Mouse (Mus musculus) adipocyte (in vitro differentiated cells): Measurements from ENCODE around the gene Dpep3.

Source experiments
- DNase-seq: peaks from one replicate; pipeline ENCODE4 v3.0.0-alpha.2; 2016; ENCODE audit warnings: low spot score

Gene Dpep3

DNA sequence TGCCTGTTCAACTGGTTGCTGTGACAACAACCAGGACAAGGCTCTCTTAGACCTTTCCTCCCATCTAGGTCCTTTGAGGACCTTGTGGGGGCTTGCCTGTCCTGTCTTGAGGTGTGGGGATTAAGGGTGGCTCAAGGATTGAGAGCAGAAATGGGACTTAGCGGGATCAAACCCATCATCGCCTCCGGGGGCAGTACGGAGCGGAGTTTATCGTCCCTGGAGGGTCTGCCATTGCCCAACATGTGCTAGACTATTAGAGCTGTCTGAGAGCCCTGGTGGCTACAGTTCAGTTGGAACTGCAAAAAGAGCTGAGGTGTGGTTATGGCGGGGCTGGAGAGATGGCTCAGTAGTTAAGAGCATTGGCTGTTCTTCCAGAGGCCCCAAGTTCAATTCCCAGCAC, 3.9 kb downstream of the Dpep3 start:
- no peak for DNase-seq

DNA sequence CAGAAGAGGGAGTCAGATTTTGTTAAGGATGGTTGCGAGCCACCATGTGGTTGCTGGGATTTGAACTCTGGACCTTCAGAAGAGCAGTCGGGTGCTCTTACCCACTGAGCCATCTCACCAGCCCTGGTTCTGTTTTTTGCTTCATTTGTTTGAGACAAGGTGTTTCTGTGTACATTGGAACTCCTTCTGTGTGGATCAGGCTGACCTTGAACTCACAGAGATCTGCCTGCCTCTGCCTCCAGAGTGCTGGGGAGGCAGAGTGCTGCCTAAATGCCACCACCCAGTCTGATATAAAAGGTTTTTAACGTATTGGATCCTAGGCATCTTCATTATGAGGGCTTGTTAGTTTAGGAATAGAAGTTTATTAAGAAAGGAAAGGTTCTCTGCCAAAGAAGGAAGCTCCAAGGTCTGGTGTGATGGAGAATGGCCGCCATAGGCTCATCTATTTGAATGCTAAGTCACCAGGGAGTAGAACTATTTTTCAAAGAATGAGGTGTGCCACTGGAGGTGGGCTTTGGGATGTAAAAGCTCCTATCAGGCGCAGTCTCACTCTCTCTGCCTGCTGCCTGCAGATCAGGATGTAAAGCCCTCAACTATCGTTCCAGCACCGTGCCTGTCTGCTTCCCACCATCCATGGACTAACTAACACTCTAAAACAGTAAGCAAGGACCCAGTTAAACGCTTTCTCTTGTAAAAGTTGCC, 8.1 kb downstream of the Dpep3 start:
- DNase-seq = no peak

DNA sequence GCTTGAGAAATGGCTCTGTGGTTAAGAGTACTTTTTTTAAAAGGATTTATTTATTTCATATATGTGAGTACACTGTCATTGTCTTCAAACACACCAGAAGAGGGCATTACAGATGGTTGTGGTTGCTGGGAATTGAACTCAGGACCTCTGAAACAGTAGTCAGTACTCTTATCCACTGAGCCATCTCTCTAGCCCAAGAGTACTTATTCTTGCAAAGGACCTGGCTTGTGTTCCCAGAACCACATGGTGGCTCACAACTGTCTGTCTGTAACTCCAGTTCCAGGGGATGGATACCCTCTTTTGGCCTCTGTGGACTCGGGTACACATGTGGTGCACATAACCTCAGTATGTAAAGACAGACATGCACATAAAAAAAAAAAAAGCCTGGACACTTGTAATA, 9.9 kb downstream of the Dpep3 start:
- DNase-seq = no peak

- DNase-seq = no peak
Observed at GRCm38 (mm10) chr8:105966692-105967311, 12.4 kb downstream of the Dpep3 start.

DNA sequence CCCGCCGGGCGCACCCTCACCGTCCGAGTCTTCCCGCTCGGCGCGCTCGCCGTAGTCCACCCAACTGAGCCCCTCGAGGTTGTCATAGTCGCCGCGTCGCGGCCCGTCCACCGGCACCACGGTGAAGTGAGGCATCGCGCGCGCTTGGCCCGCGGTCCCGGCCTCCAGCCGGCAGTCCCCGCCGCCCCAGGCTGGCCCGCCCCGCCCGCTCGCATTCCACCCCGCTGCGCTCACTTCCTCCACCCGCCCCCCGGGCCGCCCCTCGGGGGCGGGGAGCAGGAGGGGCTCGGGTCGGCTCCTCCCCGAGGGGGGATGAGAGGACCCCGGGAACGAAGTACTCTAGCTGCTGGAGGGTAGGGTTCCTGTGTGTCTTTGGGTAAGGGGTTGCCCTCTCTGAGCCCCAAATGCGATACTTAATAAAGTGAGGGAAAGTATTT, 13.3 kb downstream of the Dpep3 start, which contains the start of gene Slc12a4:
Gene Slc12a4 (minus strand): TSS at position 193 of the 437 bp plus-strand sequence.
- DNase-seq = peak; percentile 66

DNA sequence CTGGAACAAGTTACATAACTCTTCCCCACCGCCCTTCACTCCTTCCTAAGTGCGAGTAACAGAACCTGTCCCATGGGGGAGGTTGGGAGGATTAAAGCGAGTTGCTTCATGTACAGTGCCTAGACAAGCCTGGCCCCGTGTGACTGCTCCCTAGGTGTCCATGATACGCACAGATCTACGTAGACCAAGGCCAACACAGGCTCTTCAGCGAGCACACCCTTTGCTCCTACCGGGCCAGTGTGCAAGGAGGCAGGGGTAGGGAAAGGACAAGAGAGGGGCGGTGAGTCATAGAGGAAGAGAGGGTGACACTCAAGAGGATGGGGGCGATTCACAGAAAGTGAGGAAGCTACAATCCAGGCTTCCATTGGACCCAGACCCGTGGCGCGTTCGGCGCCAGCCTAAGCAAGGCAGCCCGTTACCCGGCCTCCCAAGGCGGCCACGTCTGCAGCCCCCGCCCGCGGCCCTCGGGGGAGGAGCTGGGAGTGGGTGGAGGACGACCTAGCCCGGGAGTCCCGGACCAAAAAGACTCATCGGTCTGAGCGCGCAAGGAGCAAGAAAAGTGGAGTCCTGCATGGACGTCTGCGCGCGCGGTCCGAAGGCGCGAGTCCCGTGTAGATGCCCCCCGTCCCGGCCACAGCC, 13.8 kb downstream of the Dpep3 start:
- peak; percentile 64 for DNase-seq

DNA sequence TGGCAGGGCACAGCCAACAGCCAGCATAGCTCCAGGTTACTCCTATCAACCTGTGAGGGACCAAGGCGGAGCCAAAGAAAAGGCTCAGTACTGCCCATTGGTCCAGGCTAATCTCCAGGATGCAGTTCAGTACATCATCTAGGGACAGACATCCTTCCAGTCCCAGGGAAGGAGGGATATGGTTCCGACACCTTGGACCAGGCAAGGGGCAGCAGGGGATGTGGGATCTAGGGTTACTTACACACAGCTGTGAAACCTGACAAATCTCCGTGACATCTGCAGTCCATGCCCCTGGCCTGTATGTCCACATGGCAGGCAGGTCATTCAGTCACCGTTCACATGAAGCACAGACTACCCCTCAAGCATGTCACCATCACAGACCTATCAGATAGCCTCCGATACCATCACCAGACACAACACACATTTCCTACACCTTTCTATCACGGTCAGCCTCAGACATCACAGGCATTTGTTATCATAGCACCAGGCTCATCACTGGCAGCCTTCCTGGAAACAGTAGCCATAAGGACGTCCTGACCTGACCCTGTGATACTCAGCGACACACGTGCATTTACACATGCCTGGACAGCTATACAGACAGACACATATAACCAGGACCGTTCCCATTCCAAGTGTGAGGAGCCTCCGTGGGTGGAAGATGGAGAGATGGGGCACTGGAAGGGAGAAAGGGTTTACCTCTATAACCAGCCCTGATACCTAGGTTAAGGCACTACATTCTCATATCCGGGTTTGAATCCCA, 14.5 kb downstream of the Dpep3 start:
- no peak for DNase-seq

DNA sequence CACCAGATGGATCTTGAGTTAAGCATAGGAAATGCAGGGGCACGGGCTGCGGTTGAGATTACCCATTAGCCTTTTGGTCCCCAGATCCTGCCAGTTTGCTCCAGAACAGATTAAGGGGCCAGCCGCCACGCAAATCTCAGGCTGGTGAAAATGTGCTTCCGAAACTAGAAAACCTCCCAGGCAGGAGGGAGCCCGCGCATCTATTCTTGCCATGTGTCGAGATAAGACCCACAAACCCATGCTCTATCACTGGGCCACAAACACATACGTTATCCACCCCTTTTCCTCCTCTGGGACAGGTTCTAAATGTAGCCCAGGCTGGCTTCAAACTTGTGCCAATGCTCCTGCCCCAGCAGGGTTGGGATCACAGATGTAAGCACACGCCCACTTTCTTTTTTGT, 17.7 kb downstream of the Dpep3 start:
- DNase-seq = no peak

DNA sequence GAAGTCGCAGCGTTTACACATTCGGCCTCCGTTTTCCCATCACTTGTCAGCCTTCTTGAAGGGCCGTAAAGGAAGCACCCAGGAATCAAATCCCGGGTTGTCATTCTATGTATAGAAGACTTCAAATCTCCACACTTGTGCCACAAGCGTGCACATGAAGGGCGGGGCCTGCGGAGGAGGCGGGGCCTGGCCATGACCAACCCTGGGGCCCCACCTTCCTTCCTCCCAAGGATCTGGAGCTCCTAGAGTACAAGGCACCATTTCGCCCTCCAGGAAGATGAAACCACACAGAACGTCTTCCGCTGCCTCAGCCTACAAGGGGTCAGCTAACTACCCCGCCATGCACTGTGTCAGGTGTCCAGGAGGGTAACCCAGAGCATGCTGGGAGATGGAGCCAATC, 18.1 kb downstream of the Dpep3 start:
- no peak for DNase-seq

GRCm38 (mm10) chr8:105959350-105959749, 19.9 kb downstream of the Dpep3 start:
- no peak for DNase-seq

- peak; percentile 73 for DNase-seq
Observed at GRCm38 (mm10) chr8:105957813-105958212, 21.4 kb downstream of the Dpep3 start.

DNA sequence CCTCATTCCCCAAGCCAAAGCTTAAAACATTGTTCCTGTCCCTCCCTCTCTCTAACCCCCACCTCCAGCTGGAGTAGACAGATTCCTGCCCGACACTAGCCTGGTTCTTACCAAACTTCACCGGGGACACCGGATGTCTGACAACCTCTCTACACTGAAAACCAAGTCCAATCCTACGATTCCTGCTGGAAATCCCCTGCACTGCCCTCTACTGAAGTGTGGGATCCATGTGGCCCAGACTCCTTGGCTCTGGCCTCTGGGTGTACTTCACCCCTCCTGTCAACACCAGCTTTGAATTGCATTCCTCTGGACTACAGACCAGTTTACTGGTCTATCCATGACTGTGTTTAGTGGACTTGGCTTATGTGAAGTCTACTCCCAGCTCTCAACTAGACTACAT, 22.7 kb downstream of the Dpep3 start:
- DNase-seq = peak; percentile 56

GRCm38 (mm10) chr8:105951057-105951659, 28.1 kb downstream of the Dpep3 start:
- DNase-seq = peak; percentile 49

- DNase-seq = peak; percentile 57
Observed at GRCm38 (mm10) chr8:105949350-105949749, 29.9 kb downstream of the Dpep3 start.

- no peak for DNase-seq
Observed at GRCm38 (mm10) chr8:105943321-105943739, 35.9 kb downstream of the Dpep3 start, which contains the start of gene Lcat. Gene Lcat (minus strand): TSS chr8:105943382.

DNA sequence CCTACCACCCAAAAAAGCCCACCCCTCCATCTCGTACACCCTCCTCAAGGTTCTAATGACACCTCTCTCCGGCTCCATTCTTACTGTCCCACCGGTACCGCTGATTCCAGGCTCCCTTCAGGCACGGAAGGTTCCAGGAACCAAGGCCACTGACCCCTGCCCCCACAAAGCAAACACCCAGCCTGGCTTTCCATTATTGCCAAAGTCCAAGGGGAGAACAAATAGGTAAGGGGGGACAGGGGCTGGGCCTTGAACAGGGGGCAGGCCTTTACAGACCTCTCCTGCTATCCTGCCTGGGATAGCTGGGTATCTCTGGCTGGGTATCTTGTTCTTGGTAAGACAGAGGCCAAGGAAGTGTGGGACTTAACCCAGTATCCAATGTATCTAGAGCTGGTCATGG, 36.7 kb downstream of the Dpep3 start:
- DNase-seq = no peak

DNA sequence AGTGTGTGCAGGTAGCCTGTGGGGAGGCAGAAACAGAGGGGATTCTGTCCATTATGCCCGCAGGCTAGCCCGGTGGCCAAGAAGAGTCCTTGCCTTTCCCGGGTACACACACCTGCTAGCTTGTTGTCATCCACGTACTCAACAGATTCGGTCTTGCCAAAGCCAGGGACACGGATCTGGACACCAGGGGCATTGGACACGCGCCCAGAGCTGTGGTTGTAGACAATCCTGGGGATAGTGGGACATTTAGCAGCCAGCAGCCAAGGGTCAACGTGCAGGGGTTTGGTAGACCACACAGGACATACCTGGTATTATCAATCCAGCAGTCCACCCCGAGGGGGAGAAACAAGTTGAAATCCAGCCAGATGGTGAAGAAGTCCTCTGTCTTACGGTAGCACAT, 37.2 kb downstream of the Dpep3 start:
- DNase-seq = no peak

GRCm38 (mm10) chr8:105938306-105938669, 40.9 kb downstream of the Dpep3 start, which contains the start of gene Psmb10:
Gene Psmb10 (minus strand): TSS chr8:105938444.
- peak; percentile 63 for DNase-seq

DNA sequence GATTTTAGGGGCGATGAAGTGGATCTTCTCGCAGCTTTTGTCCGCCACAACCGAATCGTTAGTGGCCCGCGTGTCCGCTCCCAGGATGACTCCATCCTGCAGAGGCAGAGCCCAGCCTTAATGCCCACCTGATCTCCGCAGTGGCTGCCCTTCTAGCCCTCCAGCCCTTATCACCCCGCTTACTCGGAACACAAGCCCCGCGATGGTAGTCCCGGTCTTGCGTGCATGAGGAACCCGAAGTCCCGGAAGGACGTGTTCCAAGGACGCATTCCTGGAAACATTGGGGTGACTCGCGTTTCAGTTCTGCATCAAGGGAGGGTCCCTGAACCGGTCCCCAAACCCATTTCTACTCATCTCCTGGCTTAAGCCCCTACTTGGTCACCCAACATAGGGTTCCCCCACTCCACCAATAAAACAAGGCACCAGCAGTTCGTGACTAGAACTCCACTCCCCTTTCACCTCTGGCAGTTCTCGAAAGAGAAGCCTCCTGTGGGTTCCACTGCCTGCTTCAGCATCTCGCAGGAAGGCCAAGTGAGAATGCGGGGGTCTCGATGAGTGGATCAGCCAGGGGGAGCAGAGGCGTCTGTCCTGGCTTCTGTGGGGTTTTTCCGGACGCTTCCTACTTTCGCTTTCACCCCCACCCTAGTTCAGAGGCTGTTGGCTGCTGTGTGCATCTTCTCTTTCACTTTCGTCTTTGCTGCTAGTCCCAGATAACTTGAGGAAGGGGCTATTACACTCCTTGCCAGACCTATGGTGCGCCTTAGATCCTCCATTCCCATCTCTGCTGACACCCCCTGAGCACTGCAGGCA, 41.5 kb downstream of the Dpep3 start:
- DNase-seq = peak; percentile 71

DNA sequence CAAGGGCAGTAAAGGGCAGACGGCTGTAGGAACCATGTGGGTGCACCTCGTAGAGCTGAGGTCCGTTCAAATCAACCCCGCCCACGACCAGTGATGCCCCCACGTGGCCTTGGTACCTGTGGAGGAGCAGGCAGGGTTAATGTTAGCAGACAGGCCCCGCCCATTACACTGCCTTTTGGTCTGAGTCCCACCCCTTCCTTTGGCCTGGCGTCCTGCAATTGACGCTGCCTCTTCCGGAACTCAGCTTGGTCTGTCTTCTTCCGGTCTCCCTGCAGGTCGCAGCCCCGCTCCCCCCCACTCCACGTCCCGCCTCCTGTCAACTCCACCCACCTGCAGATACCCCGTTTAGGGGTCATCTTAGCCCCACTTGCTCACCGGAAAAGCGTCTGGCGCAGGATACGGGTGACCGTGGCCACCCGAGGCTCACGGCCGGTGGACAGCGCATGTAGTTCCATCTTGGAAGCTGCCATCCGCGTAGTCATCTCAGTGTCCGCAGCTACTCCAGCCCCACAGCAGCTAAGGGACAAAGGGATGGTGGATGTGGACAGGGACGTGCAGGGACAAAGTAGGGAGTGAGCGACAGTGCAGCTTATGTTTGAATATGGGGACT, 42.3 kb downstream of the Dpep3 start:
- DNase-seq = peak; percentile 95
